Mouse (Mus musculus) cerebellum, postnatal 14 days (tissue): ENCODE measurements around the gene Odf3b.

Experiments used
- DNase-seq, 2 experiments: peaks; one replicate each; pipeline ENCODE4 v3.0.0; 2021; ENCODE audit warnings: mixed read lengths in 2 of 2

The Odf3b gene

GRCm38 (mm10) chr15:89374801-89375534 is 4.1 kb downstream of the Odf3b start:
- DNase-seq: no peak

DNA sequence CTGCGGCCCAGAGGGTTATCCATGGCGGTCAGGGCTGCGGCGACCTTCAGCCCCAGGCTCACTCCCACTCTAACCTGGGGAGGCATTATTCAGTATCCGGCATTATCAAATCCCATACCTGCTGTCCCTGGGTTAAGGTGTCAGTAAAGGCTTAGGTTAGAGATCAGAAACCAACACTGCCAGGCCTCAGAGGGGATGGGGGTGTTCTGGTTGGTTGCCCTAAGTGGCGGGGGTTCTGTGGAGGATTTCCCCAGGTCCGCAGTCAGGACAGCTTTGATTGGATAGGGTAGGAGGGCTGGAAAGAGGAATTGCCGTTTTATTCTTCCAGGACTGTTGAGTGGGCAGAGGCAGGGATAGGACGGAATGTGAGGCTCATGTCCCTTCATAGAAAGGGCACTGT is 4.7 kb downstream of the Odf3b start:
- DNase-seq: no peak

DNA sequence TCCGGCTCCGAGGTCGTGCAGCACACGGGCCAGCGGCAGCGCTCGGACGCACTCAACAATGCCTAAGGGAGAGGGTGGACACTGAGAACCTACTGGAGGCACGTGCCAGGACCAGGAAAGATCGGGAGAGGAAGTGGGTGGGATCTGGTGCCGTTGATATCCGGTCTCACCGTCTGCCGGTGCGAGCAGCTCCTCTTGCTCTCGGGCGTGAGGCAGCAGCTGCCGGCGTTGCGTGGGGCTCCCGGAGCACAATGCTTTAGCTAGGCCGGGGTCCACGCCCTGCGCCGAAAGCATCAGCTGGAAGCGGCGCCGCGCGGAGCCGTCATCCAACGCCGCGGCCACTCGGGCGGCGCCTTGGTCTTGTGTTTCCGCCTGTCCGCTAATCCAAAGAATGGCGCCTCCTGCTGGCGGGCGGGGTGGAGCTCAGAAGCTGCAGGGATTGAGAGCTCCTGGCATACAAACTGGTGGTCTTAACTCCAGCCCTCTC is 5.3 kb downstream of the Odf3b start, which contains the start of gene Sco2:
Sco2 (minus strand) TSS at position 85 of the 487 bp plus-strand sequence.
- peak; percentile 98 to 99 for DNase-seq

DNA sequence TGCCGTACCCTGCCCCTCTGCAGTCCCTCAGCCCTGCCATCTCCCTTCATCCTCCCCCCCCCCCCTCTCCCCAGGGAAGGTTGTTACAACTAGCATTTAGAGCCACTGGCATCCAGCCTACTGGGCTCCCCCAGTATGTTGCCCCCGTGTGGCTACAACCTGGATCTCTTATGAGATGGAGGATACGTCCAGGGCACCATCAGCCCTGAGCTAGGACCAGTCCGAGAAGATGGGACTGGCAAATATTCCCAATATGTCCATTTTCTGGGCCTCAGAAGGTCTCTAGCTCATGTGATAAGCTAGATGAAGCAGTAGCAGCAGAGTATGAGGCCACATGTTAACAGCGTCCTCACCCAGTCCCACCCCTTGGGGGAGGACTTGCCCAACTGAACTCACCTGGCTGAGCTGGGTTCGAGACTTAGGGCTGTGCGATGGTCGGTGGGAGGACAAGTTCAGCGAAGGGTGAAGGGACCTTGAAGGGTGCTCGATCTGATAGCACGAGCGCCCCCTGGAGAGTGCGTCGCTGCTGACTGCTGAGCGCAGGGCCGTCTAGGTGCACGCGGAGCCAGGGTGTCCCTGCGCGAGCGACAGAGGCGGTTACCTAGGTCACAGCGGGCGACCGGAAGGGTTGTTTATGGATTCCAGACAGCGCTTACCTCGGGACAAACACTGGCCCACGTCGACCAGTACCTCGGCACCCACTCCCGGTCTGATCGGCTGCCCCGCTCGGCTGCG is 5.9 kb downstream of the Odf3b start:
- DNase-seq: peak; percentile 86 to 87

- peak in 1 of 2 experiments; percentile 24 for DNase-seq
Observed at GRCm38 (mm10) chr15:89372536-89372935, 6.5 kb downstream of the Odf3b start.

- DNase-seq: peak in 1 of 2 experiments; percentile 19
Observed at GRCm38 (mm10) chr15:89372068-89372467, 7.0 kb downstream of the Odf3b start.

DNA sequence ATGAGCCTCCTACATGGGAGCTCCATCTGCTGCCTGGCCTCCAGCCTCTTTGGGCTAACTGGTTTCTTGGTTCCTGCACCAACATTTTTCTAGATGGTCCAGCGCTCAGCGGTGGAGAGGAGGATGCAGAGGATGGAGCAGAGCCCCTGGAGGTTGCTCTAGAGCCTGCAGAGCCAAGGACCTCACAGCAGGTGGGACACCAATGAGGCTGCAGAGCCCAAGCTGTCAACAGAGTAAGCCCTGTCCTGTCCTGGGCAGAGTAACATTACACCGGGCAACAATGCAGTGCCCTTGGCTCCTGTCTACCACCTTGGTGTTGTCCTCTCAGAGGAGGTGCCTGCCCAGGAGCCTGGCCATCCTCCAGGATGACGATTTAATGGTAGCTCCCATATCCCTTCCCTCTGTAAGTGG is 13.9 kb downstream of the Odf3b start:
- DNase-seq: peak; percentile 95 to 97

GRCm38 (mm10) chr15:89363051-89363450 is 16.0 kb downstream of the Odf3b start:
- no peak for DNase-seq

DNA sequence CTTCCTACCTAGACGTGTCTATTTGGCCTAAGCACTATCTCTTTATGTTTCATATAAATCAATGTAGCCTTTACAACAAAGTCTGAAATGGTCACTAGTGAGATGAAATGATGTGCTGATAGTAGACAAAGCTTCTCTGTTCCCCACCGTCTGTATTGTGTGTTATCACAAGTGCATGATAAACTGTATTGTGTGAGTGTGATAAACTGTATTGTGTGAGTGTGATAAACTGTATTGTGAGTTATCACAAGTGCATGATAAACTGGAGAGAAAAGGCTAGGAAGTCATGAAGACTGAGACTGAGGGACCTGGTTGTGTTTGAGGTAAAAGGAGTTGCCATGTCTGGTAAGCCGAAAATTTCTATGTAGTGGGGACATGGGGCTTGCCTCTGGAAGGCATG is 20.3 kb downstream of the Odf3b start:
- DNase-seq: no peak

- DNase-seq: peak; percentile 74 to 88
Observed at GRCm38 (mm10) chr15:89356372-89356771, 22.7 kb downstream of the Odf3b start.

DNA sequence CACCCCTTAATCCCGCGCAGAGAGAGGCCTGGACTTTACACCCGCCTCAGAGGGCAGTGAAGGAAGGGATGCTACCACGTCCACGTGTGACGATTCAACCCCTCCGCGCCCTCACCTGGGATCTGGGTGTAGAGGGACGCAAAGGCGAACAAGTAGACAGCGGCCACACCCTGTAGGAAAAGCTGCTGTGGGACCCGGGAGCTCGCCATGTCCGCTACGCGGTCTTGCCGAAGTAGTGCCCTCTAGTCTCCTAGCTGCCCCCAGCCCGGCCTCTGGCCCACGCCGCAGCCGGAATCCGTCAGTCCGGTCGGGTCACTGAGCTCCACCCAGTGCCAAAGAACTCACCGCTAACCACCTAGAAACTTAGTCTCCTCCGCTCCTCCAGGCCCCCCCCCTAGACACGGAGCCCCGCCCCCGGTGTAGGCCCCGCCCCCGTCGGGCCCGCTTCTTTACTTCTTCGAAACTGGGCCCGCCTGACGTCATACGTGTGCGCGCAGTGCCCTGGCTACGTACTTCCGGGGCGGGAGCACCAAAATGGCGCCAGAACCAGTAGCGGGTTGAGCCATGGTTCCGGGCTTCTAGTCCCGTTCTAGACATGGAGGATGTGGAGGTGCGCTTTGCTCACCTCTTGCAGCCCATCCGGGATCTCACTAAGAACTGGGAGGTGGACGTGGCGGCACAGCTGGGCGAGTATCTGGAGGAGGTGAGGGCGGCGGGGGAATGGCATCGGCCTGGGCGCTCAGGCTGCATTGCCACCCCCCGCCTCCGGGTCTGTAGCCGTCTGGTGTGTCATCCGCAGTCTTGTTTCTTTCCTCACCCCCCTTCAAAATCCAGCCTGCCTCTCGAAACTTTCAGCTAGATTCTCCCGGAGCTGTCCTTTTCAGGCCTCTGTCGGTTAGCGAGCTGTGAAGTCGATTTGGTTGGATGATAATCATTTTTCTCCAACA is 23.6 kb downstream of the Odf3b start, which contains the start of the genes Lmf2 and Ncaph2:
Lmf2 (minus strand) TSS at position 419 of the 947 bp plus-strand sequence.
Ncaph2 (plus strand) TSS at position 479 of the 947 bp plus-strand sequence.
- peak; percentile 96 to 98 for DNase-seq

- DNase-seq: peak in 1 of 2 experiments; percentile 27
Observed at GRCm38 (mm10) chr15:89354455-89354854, 24.6 kb downstream of the Odf3b start.

GRCm38 (mm10) chr15:89353837-89354236 is 25.2 kb downstream of the Odf3b start:
- DNase-seq: no peak

GRCm38 (mm10) chr15:89352795-89353194 is 26.3 kb downstream of the Odf3b start:
- no peak for DNase-seq

DNA sequence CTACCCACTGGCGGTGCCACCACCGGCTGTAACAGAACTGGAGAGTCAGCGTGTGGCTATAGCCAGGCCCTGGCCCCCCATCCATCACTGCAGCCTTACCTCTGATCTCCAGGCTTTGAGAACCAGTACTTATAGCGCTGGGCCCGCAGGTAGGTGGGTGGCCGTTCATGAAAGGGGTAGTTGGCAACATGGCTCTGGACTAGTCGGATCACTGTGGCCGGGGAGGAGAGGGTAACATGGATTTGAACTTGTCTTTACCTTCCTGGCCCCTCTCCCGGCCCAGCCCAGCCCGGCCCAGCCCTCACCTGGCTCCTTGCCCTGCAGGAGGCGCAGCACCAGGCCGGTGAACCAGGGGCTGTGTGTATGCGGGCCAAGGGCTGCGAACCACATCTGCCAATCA is 27.0 kb downstream of the Odf3b start:
- DNase-seq: no peak

GRCm38 (mm10) chr15:89351302-89351701 is 27.8 kb downstream of the Odf3b start:
- DNase-seq: no peak

- no peak for DNase-seq
Observed at GRCm38 (mm10) chr15:89350447-89350846, 28.6 kb downstream of the Odf3b start.

- DNase-seq: no peak
Observed at GRCm38 (mm10) chr15:89343325-89343724, 35.8 kb downstream of the Odf3b start.

GRCm38 (mm10) chr15:89341678-89342077 is 37.4 kb downstream of the Odf3b start:
- DNase-seq: no peak

- no peak for DNase-seq
Observed at GRCm38 (mm10) chr15:89340136-89340535, 38.9 kb downstream of the Odf3b start.

DNA sequence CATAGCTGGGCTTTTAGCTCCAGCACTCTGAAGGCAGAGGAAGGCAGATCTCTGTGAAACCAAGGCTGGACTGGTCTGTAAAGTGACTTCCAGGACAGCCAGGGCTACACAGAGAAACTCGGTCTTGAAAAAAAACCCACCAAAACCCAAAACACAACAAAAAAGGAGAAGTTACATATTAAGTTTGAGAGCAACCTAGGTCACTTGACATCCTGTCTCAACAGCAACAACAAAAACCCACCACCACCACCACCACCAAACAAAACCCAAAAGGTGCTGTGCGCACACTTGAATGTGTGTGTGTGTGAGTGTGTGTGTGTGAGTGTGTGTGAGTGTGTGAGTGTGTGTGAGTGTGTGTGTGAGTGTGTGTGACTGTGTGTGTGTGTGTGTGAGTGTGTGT is 39.4 kb downstream of the Odf3b start:
- no peak for DNase-seq

GRCm38 (mm10) chr15:89336422-89336821 is 42.7 kb downstream of the Odf3b start:
- DNase-seq: no peak
